Mouse (Mus musculus) cerebellum, adult 2 months (tissue): ENCODE results near the gene Gpalpp1.

ENCODE experiments used
- CTCF ChIP-seq: fragments of 200-500 bp; IDR thresholded peaks from 2 replicates; pipeline ENCODE4 v1.5.1; 2011; ENCODE audit warnings: low read depth, mild to moderate bottlenecking, control low read depth, low read length, moderate library complexity, borderline replicate concordance; ENCODE audit not compliant: insufficient read depth
- POLR2A ChIP-seq: fragments of 200-500 bp; IDR thresholded peaks from 2 replicates; pipeline ENCODE4 v1.6.1; 2011; ENCODE audit warnings: low read length, control low read depth, borderline replicate concordance; ENCODE audit not compliant: insufficient read depth

DNA sequence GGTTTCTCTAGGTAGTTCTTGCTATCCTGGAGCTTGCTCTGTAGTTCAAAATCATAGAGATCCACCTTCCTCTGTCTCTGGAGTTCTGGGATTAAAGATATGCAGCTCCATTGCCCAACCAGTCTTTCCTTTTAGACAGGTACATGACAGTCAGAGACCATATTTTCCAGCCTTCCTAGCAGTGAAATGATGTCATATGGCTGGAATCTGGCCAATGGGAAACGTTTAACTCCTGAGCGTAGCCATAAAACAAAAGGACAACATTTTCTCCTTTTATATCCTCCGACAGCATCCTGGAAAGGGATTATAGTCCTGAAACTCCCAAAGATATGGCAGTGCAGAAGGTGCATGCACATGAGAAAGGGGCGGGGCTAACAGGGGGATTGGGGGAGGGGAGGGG is 42.3 kb downstream of the Gpalpp1 start:
- TF ChIP-seq CTCF, result no peak
- no peak for TF ChIP-seq POLR2A
